Mouse (Mus musculus): Measurements from ENCODE around the gene Cnn3.

- TF ChIP-seq CTCF (IDR thresholded peaks at IDR 0.05; ENCODE audit: low read depth, low read length) (no peak), POLR2A (IDR thresholded peaks at IDR 0.05; ENCODE audit: extremely low read depth, insufficient read depth, low read length) (no peak)
These were observed 18.1 kb downstream of the Cnn3 start for GRCm38 (mm10) chr3:121444414-121444813.

All from liver, adult 2 months (tissue).